Mouse (Mus musculus) lung, postnatal 0 days (tissue): ENCODE results near the gene Ddx11. TPM values are rescaled to one million over a fixed set of nuclear protein-coding genes. Genes with fewer than 3 reads are reported as not detected.
A peak's percentile ranks its signal among the peaks of the same experiment; 100 is the strongest.

Experiments
- ATAC-seq: fragments of 200-750 bp; cut with Nextera tagmentation; 2 replicates; pipeline ENCODE4 v1.8.0; 2017; ENCODE audit warnings: moderate library complexity
- DNase-seq: peaks from one replicate; pipeline ENCODE4 v3.0.0-alpha.2; 2016; ENCODE audit warnings: low spot score
- H3K27ac ChIP-seq: fragments of 300-500 bp; sonication (generic); 2 replicates; pipeline ENCODE4 v1.5.1; 2014; ENCODE audit warnings: antibody characterized with exemption, mild to moderate bottlenecking, low read length, mixed read lengths
- H3K27me3 ChIP-seq: fragments of 300-500 bp; sonication (generic); replicated peaks from 2 replicates; pipeline ENCODE4 v1.6.1; 2014; ENCODE audit warnings: low read length, mixed read lengths; ENCODE audit not compliant: insufficient read depth
- H3K36me3 ChIP-seq: fragments of 300-500 bp; sonication (generic); 2 replicates; pipeline ENCODE4 v1.6.1; 2014; ENCODE audit warnings: low read length, mixed read lengths; ENCODE audit not compliant: insufficient read depth
- H3K4me1 ChIP-seq: fragments of 300-500 bp; sonication (generic); 2 replicates; pipeline ENCODE4 v1.6.1; 2014; ENCODE audit warnings: antibody characterized with exemption, low read depth, low read length, mixed read lengths; ENCODE audit not compliant: insufficient read depth
- H3K4me2 ChIP-seq: fragments of 300-500 bp; sonication (generic); replicated peaks from 2 replicates; pipeline ENCODE4 v1.6.1; 2014; ENCODE audit warnings: low read depth, mild to moderate bottlenecking, low read length, moderate library complexity, mixed read lengths
- H3K4me3 ChIP-seq: fragments of 300-500 bp; sonication (generic); 2 replicates; pipeline ENCODE4 v1.5.1; 2014; ENCODE audit warnings: low read depth, low read length
- H3K9ac ChIP-seq: fragments of 300-500 bp; sonication (generic); replicated peaks from 2 replicates; pipeline ENCODE4 v1.6.1; 2014; ENCODE audit warnings: low read depth, mild to moderate bottlenecking
- H3K9me3 ChIP-seq: fragments of 300-500 bp; sonication (generic); 2 replicates; pipeline ENCODE4 v1.6.1; 2016; ENCODE audit warnings: low read length, mixed read lengths
- CTCF ChIP-seq: IDR thresholded peaks from 2 replicates; pipeline ENCODE4 v1.5.1; 2016; ENCODE audit warnings: antibody characterized with exemption, mild to moderate bottlenecking
- EP300 ChIP-seq: IDR thresholded peaks from 2 replicates; pipeline ENCODE4 v1.6.1; 2016; ENCODE audit warnings: antibody characterized with exemption, mild to moderate bottlenecking, control low read depth
- WGBS: fragments of 180-500 bp; shearing (Covaris S2); extraction: QIAGEN DNeasy Blood & Tissue Kit; methylation state at CpG from one replicate; pipeline ENCODE4 v1.1.7; 2014; 5-methylcytosine and 5-hydroxymethylcytosine counted together
- polyA plus RNA-seq: library from polyadenylated mRNA; unstranded; fragments of >200 nt; fragmentation: Nextera tagmentation; extraction: Ambion mirVana; gene quantifications from 2 replicates; pipeline ENCODE4 v1.2.1, GENCODE M21; 2015

Ddx11 gene
- polyA plus RNA-seq, 1 experiment from 2014 or later, result 2.1 TPM

DNA sequence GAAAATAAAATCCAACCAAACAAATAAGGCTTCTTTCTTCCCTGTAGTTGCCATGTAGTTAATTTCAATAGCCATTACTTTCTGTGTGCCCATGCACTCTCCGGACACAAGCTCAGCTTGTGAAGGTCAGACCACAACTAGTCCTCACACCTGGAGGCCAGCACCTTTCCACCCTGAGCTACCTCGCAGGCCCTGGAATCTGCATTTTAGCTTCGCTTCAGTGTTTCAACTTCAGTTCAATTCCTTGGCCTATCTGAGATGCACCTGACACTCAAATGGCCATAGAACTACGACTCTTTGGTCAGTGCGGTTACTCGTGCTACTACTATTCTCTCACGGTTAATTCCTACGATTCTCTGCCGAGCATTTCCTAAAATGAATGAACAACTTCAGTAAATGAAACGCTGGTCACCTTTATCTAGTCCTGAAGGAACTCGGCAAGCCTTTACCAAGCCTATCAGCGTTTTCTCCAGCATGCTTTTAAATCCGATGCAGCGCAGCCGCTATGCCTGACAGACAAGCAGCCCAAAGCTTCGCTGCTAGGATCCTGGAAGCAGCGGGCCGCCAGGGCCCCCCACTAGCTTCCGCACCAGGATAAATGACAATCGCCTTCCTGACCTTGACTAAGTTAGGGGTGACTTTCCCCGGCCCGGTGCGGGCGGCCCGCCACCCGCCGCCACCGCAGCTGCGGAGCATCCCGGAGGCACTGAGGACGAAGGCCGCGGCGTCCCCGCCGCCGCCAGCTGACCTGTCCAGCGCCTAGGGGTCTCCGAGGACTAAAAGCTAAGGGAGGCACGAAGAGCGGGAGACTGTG lies 22.5 kb upstream of the Ddx11 start:
- Histone ChIP-seq H3K9me3 (no peaks in the 10 kb centered on the region), H3K27me3 (no peaks in the 10 kb centered on the region), H3K4me1 (peaks cover 6% of the 10 kb centered on the region; the same call in 1 of the 2 replicates), H3K4me2 (peak overlapping the region; percentile 75), H3K36me3 (no peaks in the 10 kb centered on the region), H3K27ac (peak overlapping the region; percentile 89), H3K9ac (peak overlapping the region; percentile 92), H3K4me3 (peak overlapping the region; percentile 85)
- TF ChIP-seq CTCF (0 out of 2 replicates have a peak, but pooled peaks have one; percentile 1), EP300 (no peak)
- DNase-seq (peak; percentile 22), ATAC-seq (peak; percentile 31)
- 1% methylated on average over 39 of the region's 41 CpGs for WGBS

- DNase-seq (peak; percentile 98), ATAC-seq (peak; percentile 100)
- Histone ChIP-seq H3K9ac (peak within 1 kb of the TSS; percentile 92), H3K27ac (peak within 1 kb of the TSS; percentile 89), H3K4me3 (peak within 1 kb of the TSS; percentile 85), H3K4me1 (peaks cover 6% of the 10 kb centered on the region; the same call in 1 of the 2 replicates), H3K36me3 (no peaks in the 10 kb centered on the region), H3K4me2 (peak within 1 kb of the TSS; percentile 75), H3K9me3 (no peaks in the 10 kb centered on the region), H3K27me3 (no peaks in the 10 kb centered on the region)
- peak; percentile 82 for TF ChIP-seq CTCF
- peak; percentile 71 for TF ChIP-seq EP300
- WGBS, result 4% methylated on average over 66 of the region's 67 CpGs
These were observed 21.7 kb upstream of the Ddx11 start, which contains the start of gene Ndufv2 for GRCm38 (mm10) chr17:66101380-66102330. TSS of gene Ndufv2 (minus strand) at chr17:66101559.

GRCm38 (mm10) chr17:66104076-66104475 lies 19.2 kb upstream of the Ddx11 start:
- no peak overlapping the region for H3K27ac ChIP-seq
- H3K27me3 ChIP-seq, result no peaks in the 10 kb centered on the region
- WGBS, result 83% methylated on average over 7 of the region's 7 CpGs
- H3K9ac ChIP-seq, result no peak overlapping the region
- H3K36me3 ChIP-seq, result no peaks in the 10 kb centered on the region
- no peak overlapping the region for H3K4me3 ChIP-seq
- no peak for DNase-seq
- no peak for TF ChIP-seq EP300
- TF ChIP-seq CTCF, result no peak
- ATAC-seq, result no peak
- H3K4me1 ChIP-seq, result peaks cover 6% of the 10 kb centered on the region; the same call in 1 of the 2 replicates
- no peak overlapping the region for H3K4me2 ChIP-seq
- no peaks in the 10 kb centered on the region for H3K9me3 ChIP-seq

DNA sequence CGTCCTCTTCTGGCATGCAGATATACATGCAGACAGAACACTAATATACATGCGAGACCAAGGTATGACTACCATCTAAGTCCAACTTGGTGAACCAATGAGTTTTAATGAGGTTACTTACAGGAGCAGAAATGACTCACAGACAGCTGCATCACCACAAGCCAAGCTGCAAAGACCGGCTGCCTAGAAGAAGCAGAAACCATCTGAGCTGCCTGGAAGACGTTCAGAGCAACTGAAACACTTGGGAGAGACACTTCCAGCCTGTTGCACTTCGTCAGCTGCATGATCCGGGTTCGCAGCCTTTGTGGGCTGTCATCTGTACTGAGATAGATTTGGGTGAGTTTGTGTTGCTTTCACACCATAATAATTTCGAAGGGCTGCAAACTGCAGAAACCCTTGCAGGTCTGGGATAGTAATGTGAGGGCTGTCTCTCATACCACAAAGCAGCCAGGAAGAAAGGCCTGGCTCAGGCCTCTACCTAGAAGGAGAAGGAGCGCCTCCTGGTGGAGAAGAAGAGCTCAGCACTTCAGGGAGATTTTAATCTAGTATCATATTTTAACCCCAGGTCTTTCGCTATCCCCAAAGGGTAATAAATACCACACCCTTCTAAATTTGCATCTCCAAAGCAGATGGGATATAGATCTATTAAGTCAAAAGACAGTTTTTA lies 16.6 kb upstream of the Ddx11 start:
- Histone ChIP-seq H3K9me3 (no peaks in the 10 kb centered on the region), H3K36me3 (no peaks in the 10 kb centered on the region), H3K4me1 (no peaks in the 10 kb centered on the region), H3K27ac (no peak overlapping the region), H3K4me2 (no peak overlapping the region), H3K4me3 (no peak overlapping the region), H3K27me3 (no peaks in the 10 kb centered on the region), H3K9ac (no peak overlapping the region)
- ATAC-seq (no peak), DNase-seq (peak; percentile 88)
- 44% methylated on average over 10 of the region's 10 CpGs for WGBS
- peak; percentile 88 for TF ChIP-seq CTCF
- TF ChIP-seq EP300, result no peak

DNA sequence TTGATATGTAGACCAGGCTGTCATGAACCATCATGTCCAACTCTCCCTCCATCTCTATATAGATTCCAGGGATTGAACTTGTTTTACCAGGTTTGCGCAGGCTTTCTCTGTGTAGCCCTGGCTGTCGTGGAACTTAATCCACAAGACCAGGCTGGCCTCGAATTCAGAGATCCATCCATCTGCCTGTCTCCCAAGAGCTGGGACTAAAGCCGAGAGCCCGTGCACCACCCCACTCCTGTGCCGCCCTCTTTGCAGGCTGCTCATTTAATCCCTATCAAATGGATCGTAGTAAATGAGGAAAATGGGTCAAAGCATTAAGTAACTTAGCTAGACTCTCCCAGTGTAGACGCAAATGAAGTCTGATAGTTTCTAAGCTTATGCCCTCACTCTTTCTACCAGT lies 15.9 kb upstream of the Ddx11 start:
- no peak overlapping the region for H3K9ac ChIP-seq
- DNase-seq, result no peak

More for the DNA sequence above, 15.9 kb upstream of the Ddx11 start:
- Histone ChIP-seq H3K9me3 (no peaks in the 10 kb centered on the region), H3K36me3 (no peaks in the 10 kb centered on the region), H3K27ac (no peak overlapping the region), H3K4me3 (no peak overlapping the region), H3K27me3 (no peaks in the 10 kb centered on the region), H3K4me1 (no peaks in the 10 kb centered on the region; the same call in 1 of the 2 replicates), H3K4me2 (no peak overlapping the region)
- WGBS, result 60% methylated on average over 8 of the region's 8 CpGs
- no peak for ATAC-seq
- TF ChIP-seq CTCF, result no peak
- TF ChIP-seq EP300, result no peak
